8 mouse cellular contexts compared by ENCODE assay signal in the genomic region with DNA sequence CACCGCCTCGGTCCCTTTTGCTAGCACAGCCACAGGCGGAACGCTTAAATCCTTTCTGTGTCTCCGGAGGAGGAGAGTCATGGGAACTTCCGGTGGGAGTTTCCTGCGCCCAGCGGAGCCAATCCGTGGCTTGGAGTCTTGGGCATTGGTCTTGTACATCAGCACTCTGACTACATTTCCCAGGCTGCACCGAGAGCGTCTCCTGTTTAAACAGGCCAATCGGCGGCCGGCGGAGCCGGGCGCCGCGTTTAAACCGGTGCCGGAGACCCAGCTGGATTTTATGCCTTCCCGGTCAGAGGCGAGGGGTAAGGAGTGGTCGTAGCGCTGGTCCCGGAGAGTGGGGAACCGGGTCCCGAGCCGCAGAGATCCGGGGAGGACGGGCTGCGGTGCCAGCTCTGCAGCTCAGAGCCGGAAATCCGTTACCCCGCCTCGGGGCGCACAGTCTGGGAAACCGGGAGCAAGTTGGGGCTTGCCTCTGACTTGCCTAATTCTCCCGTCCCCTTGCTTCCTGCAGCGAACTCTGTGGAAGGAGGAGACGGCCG. TPM values are rescaled to one million over a fixed set of nuclear protein-coding genes. Genes with fewer than 3 reads are reported as not detected.
DNase-seq lines count a peak whose midpoint lies in the region; ATAC-seq lines count a peak whose summit lies in the region.

A gene (plus strand): TSS at position 256 of the 542 bp plus-strand sequence.

- H3K27me3 ChIP-seq in lung, embryonic 16.5 days (ENCODE audit: control insufficient read depth, insufficient read depth, low read depth, low read length), result no peaks in the 10 kb centered on the region

- WGBS in lung, embryonic 16.5 days, result under 1% methylated on average over 42 of the region's 42 CpGs

- H3K4me3 ChIP-seq in lung, embryonic 16.5 days (ENCODE audit: low read length), result peak within 1 kb of the TSS; percentile 79

- ATAC-seq in hematopoietic stem cell, adult 5-6 weeks (replicated peaks in 1 of 2; ENCODE audit: insufficient read depth in 1 of 2, low FRiP score in 2 of 2, low TSS enrichment in 1 of 2, low read depth in 1 of 2, poor library complexity in 2 of 2, severe bottlenecking in 2 of 2), result peak; percentile 100
- ATAC-seq in lung, embryonic 16.5 days (ENCODE audit: low read depth), result peak; percentile 100

- H3K27ac ChIP-seq in lung, embryonic 16.5 days (ENCODE audit: low read length), result peak within 1 kb of the TSS; percentile 58

- peaks cover 18% of the 10 kb centered on the region for H3K36me3 ChIP-seq in lung, embryonic 16.5 days (ENCODE audit: control insufficient read depth, insufficient read depth, low read length)

- peaks cover 17% of the 10 kb centered on the region for H3K4me1 ChIP-seq in lung, embryonic 16.5 days (replicated peaks; ENCODE audit: control insufficient read depth, insufficient read depth, low read length)

- peak; percentile 98 for DNase-seq in MEL-GATA-1-ER (ENCODE audit: extremely low read depth, low read depth)
- DNase-seq in cerebellum, adult 8-10 months, result peak; percentile 93
- peak; percentile 95 for DNase-seq in forelimb bud, embryonic 11.5 days (ENCODE audit: low read depth, low spot score)
- peak; percentile 95 for DNase-seq in layer of hippocampus, adult 9-10 months (ENCODE audit: low spot score)
- peak; percentile 78 for DNase-seq in ovary, postnatal 10 days (ENCODE audit: low spot score)
- DNase-seq in thymus, postnatal 10 days (ENCODE audit: low spot score in 2 of 2), result peak; percentile 90

- peak within 1 kb of the TSS; percentile 89 for H3K4me2 ChIP-seq in lung, embryonic 16.5 days (ENCODE audit: low read depth, low read length)

- H3K9ac ChIP-seq in lung, embryonic 16.5 days (ENCODE audit: low read length), result peak within 1 kb of the TSS; percentile 83

- no peaks in the 10 kb centered on the region for H3K9me3 ChIP-seq in lung, embryonic 16.5 days (ENCODE audit: control insufficient read depth, low read length)

RNA-seq across cellular contexts. Expression of the gene that starts here (rescaled TPM):
- 9.4 and 13.3 TPM in 2 replicates for total RNA-seq in hematopoietic stem cell, adult 5-6 weeks (2017)
- polyA plus RNA-seq in lung, embryonic 16.5 days (2015; fragmentation: Nextera tagmentation; extraction: Ambion mirVana), result 30.5 and 32.5 TPM in 2 replicates

Comparison
In these comparisons a context has a peak if more than half of its experiments do, and no peak if none do; other contexts are left out.
1. Peak in every context shown above with its lines: DNase-seq, ATAC-seq, H3K4me3 ChIP-seq and H3K27ac ChIP-seq.